Mouse (Mus musculus) small intestine, adult 2 months (tissue): Measurements from ENCODE around the gene Ggt5.

Source experiments
- CTCF ChIP-seq: fragments of 200-500 bp; IDR thresholded peaks from 2 replicates; pipeline ENCODE4 v1.5.1; 2012; ENCODE audit warnings: low read depth, mild to moderate bottlenecking, control low read depth, inconsistent platforms, low read length, moderate library complexity, mixed read lengths; ENCODE audit not compliant: insufficient replicate concordance, insufficient read length; ENCODE audit errors: extremely low read depth
- POLR2A ChIP-seq: fragments of 200-500 bp; IDR thresholded peaks from 2 replicates; pipeline ENCODE4 v1.6.1; 2012; ENCODE audit warnings: low read depth, mild to moderate bottlenecking, control low read depth, inconsistent platforms, low read length, moderate library complexity

GRCm38 (mm10) chr10:75666451-75667030 lies 77.4 kb downstream of the Ggt5 start:
- no peak for TF ChIP-seq POLR2A
- TF ChIP-seq CTCF, result no peak
